Mouse (Mus musculus): ENCODE data around the gene Fam20b.

The Fam20b gene

DNA sequence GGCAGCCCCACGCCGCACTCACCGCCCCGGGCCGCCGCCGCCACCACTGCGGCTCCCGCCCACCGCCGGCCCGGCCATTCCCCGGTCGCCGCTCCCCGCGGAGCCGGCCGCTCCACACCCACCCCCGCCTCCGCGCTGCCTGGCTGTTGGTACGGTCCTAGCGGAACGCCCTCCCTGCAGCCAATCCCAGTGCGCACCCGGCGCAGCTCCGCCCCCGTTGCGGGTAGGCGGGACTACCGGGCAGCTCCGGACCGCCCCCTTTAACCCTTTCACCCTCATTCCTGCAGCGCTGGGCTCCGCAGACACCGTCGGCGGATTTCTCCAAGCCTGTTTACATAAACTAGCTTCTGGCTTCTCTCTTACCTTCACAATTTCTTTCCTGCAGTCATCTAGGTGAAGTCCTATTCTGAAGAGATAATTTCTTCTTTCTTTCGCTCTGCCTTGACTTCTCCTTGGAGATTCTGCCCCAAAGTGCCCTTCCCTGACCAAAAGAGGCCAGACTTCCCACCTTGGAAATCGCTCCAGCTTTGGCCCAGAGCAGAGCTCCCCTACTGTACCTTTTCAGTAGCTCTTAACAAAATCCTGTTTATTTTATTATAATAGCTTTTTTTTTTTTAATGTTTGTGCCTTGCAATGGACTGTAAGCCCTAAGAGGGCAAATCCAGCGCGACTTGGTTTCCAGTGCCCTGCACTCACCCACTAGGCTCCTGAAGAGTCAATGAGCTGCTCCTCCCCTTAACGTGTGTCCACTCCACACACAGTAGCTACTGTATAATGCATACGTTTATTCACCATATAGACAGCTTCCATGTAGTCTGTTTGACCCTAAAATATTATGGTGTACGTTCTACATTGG lies at the start of gene Fam20b:
Gene Fam20b, minus strand, starts transcription at position 137 of the 856 bp plus-strand sequence.
- DNase-seq = peak; percentile 97

GRCm38 (mm10) chr1:156765311-156765710 lies 46.4 kb upstream of the Fam20b start:
- DNase-seq = no peak

DNA sequence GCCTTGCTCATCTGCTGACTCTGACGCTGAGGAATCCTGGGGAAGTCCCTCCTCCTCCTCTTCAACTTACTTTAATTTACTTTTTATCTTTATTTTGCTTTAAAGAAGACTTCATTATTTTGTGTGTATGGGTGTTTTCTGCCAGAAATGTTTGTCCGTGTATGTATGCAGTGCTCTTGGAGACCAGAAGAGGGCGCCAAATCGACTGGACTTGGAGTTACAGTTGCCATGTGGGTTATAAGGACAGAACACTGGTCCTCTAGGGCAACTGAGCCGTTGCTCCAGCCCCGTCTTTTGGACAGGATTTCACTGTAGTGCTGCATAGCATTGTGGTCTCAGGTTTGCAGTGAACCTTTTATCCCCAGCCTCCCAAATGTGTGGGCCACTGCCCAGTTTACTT lies 45.7 kb upstream of the Fam20b start:
- no peak for DNase-seq

GRCm38 (mm10) chr1:156763280-156763679 lies 44.4 kb upstream of the Fam20b start:
- no peak for DNase-seq

DNA sequence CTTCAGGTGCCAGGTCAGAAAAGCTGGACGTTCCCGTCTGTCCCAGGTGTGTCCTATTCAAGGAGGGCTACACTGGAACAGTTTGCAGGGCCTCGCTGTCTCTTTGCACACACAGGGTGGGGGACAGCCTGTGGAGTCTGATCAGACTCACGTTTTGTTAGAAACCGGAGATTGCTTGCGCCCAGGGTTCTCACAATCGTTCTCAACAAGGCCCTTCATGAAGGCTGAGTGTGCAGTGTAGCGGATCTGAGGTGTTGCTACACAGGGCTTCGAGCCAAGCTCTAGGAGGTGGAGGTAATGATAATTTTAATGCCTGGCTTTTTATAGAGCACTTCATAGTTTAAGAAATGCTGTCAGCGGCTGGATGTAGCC lies 42.5 kb upstream of the Fam20b start:
- no peak for DNase-seq

DNA sequence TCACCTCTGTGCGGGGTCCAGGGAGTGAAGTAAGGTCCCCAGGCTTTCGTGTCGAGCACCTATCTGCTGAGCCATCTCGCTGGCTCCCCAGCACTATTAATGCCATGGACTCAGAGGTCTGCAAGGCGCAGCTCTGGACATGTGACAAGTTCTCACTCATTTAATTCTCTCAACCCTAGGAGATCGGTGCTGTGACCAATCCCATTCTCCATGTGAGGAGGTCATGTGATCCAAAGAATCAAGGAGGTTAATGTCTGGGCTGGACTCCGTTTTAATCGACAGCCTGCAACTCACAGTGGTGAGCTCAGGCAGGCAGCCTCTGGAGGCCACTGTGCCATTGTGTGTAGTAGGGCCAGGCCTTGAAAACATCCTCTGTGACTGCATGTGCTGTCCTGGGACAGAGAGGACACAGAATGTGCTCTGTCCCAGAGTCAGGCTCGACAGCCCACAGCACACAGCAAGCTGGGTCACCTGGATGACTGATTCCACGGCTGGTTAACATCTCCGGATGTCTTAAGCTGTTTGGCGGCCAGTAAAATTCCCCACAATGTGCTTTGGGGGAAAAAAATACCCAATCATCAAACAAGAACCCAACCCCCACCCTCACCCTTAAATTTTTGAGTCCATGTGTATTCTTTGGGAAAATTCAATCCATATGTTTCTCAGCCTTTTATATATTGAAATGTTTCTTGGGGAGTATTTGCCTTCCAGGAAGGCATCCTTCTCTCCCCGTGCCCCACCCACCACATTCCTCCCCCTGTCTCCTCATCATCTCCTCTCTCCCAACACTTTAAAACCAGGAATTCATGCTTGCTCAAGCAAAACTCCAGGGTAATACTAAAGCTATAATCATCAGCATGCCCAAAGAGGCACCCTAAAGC lies 41.9 kb upstream of the Fam20b start:
- DNase-seq = no peak

GRCm38 (mm10) chr1:156758326-156758725 lies 39.4 kb upstream of the Fam20b start:
- DNase-seq = no peak

GRCm38 (mm10) chr1:156754608-156755413 lies 35.9 kb upstream of the Fam20b start:
- DNase-seq = no peak

DNA sequence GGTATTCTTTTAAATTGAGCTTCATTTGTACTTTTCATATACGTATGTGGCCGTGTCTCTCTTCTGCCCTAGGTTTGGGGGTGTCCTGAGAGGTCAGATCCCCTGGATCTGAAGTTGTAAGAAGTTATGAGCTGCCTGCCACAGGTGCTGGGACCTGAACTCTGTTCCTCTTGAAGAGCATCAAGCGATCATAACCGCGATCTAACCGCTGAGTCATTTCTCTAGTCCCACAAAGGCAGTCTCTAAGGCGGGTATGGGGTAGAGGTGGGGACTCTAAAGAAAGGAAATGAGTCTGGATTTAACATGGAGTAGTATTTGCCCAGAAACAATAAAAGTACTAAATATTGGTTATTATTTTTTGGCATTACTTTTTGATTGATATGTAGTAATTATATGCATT lies 34.1 kb upstream of the Fam20b start:
- no peak for DNase-seq

DNA sequence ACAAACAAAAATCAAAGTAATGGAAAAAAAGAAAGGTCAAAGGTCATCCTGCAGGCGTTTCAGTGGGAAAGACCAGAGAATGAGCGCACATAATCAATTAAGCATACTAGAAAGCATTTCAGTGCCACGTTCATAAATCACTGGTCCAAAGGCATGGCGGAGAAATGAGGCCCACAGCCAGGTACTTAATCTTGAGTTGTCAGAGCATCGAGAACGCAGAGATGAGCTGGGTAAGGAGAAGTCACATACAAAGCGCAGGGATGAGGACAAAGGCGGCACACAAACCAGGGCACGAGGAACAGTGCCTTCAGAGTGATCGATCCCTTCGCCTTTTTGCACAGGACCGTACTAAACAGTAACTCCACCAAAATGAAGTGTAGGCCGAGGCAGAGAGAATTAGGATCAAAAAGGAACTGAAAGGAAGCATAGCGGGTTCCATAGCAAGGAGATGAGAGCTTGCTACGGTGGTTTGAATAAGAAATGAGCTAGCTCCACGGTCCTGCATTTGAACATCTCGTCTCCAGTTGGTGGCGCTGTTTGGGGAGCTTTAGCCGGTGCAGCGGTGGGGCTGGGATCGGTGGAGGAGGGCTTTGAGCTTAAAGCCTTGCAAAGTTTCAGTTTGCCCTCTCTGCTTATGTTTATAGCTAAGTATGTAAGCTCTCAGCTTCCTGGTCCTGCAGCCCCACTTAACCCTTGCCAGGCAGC lies 33.3 kb upstream of the Fam20b start:
- peak; percentile 10 for DNase-seq

DNA sequence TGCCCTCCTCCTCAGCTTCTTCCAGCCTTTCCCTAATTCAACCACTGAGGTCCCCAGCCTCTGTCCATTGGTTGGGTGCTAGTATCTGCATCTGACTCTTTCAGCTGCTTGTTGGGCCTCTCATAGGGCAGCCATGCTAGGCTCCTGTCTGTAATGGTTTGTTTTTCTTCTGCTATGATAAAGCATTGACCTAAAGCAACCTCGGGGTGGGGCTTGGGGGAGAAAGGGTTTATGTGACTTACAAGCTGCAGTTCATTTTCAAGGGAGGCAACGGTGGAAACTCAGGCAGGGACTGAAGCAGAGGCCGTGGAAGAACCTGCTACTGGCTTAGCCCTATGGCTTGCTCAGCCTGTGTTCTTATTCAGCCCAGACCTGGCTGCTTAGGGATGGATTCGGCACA lies 31.4 kb upstream of the Fam20b start:
- no peak for DNase-seq

DNA sequence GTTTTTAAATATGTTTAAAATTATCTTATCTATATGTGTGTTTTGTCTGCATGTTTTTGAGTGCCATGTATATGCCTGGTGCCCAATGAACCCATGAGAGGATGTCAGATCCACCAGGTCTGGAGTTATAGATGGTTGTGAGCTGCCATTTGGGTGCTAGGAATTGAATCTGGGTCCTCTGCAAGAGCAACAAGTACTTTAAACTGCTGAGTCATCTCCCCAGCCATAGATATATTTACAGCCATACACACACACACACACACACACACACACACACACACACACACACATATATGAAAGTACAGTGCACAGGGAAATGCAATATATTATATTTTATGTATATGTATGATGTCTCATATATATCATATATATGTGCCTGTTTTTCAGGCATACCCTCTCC lies 30.2 kb upstream of the Fam20b start:
- no peak for DNase-seq

DNA sequence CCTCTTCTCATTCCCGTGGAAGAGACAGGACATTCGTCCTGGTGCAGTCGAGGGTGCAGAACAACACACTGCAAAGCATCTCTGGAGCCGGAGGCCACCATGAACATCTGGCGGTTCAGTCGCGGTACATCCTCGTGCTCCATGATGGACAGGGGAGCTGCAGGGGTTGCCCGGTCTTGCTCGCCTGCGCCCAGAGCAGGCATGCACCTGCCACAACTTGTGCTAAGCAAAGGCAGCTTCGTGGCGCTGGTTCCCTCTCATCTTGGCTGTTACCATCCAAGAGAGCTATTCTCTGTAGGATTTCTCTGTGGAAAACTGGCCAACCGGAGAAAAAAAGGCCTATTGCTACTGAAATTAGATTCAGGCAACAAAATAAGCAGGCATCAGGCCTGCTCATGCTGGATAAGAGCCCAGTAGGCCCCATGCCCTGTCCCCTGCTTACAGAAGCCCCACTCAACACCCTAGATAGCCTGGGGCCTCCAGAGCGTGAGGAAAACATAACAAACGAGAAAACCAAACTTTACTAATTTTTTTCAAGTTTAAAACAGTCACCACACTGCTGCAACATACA lies 29.6 kb upstream of the Fam20b start:
- no peak for DNase-seq

DNA sequence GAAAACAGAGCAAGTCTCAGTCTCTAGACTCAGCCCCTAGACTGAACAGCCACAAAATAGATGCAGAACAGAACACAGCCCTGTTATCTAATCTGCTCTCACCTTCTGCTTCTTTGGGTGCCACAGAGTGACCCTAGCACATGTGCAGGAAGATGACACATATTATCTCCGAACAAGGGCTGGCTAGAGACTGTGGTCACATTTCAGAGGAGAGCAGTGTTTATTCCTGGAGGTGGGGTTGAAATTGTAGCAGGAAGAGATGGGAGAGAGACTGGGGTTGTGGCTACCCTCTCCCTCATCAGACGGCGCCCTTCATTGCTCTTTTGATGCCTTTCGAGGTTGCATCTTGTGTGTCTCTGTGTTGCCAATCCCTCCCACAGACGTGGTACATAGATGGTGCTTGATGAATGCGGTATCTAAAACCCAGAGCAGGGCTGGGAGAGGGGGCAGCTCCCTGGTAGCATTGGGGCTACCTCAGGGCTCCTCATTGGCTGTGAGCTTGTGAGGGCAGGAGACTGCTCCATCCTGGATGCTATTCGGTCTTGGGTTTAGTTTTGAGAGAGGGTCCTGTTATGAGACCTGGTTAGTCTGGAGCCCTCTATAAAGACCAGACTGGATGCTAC lies 26.4 kb upstream of the Fam20b start:
- DNase-seq = no peak

DNA sequence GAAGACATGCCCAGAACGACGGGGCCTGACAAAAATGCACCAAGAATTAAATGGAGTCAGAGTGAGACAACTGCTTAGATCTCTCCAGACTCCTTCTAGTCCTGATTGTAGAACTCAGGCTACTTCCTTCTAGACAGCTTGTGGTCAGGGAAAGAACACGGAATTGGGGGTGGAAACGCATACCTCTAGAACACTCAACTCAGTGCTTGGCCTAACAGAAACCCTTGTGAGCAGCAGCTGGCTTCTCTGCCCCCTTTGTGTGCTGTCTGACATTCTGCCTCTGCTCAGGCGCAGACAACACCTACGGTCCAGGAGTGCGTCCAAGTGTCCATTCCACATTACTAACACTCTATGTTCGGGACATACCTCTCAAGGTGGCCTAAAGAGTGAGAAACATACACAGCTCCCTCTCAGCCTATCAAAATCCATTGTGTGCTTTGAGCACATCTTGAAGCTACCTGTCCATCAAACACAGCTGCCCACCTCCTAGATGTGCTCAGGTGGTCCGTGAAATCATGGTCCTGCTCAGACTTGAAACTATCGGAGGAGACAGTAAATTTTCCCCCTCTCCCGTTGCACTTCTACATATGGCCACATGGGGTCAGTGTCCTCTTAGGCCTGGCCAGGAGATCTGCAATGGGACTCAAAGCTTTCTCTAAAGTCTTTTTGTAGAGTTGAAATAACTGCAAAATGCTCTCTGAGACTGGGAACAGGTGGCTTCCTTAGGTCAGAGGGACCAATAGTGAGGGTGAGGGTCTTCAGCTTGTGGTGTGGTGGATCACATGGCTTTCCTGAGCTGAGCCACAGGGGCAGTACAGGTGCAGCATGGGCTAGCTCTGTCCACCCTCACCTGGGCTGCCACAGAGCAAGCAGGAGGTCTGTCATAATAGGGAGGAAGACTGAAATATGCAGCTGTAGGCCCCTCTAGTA lies 22.9 kb upstream of the Fam20b start:
- peak; percentile 20 for DNase-seq

DNA sequence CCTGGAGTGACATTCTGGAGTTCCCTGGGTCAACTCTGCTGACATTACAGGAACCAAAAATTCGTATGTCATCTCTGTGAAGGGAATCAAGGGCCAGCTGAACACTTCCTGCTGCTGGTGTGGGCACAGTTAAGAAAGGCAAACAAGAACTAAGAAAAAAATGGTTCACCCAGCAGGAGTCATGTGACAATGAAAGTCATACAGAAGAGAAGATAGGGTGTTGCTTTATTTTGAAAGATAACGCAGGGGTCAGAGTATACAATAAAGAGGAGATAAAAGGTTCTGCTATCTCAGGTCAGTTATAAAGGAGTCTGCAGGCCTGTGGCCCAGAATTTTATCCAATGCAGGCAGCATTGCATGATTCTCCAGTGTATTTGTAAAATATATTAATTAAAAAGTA lies 16.9 kb upstream of the Fam20b start:
- no peak for DNase-seq

- DNase-seq = no peak
These were observed 15.1 kb upstream of the Fam20b start for GRCm38 (mm10) chr1:156734019-156734418.

DNA sequence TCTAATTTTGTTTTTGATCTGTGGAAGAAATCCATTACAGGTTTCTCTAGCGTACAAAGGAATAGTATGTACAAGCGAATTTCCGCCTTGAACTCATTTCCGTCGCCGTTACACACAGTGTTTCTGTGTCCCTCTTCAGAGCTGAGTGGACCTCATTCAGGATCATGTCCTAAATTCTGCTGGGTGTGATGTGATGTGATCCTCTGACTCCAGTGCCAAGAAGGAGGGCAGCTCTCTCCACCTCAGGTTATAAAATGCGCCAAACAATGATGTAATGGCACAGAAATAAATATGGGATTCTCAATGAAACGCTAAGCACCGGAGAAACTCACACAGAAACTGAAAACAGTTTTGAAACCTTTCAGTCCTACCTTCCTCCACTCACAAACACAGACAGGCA lies 14.7 kb upstream of the Fam20b start:
- no peak for DNase-seq

- DNase-seq = no peak
These were observed 14.1 kb upstream of the Fam20b start for GRCm38 (mm10) chr1:156732996-156733395.

- DNase-seq = no peak
These were observed 11.9 kb upstream of the Fam20b start for GRCm38 (mm10) chr1:156730802-156731201.
